Comparison of ENCODE assay signal across 19 mouse cellular contexts in genomic region chr7:67536588-67537372, GRCm38 (mm10).
DNase-seq lines count a peak whose midpoint lies in the region; ATAC-seq and TF ChIP-seq lines count a peak whose summit lies in the region.
"Had no signal": no experiment of that assay in that cellular context is flagged by ENCODE, and none has a peak within 500 bp of the region (broad histone marks: within the 10 kb centered on the region; RNA-seq: fewer than 3 reads in every experiment).

No protein-coding gene starts in this region.

- intact Hi-C loops in left cerebral cortex, postnatal 10 days (cut with DNase I): no loop called here

- 89% methylated on average over 11 of the region's 11 CpGs for whole genome bisulfite sequencing in hindbrain, embryonic 14.5 days
- WGBS in hindbrain, embryonic 11.5 days: 96% methylated on average over 11 of the region's 11 CpGs

- no peak overlapping the region for H3K4me2 ChIP-seq in hindbrain, embryonic 14.5 days (replicated peaks)
- H3K4me2 ChIP-seq in hindbrain, embryonic 11.5 days (replicated peaks; ENCODE audit: low read depth, low read length): no peak overlapping the region
- H3K4me2 ChIP-seq: forebrain, embryonic 15.5 days; heart, embryonic 11.5 days; neural tube, embryonic 12.5 days had no signal

- H3K4me3 ChIP-seq in hindbrain, embryonic 14.5 days (replicated peaks; ENCODE audit: low read length): no peak overlapping the region
- no peak overlapping the region for H3K4me3 ChIP-seq in hindbrain, embryonic 11.5 days (ENCODE audit: low read depth, low read length)
- no peak overlapping the region for H3K4me3 ChIP-seq in embryonic fibroblast, embryonic 13.5 days (ENCODE audit: insufficient read depth, low read length)
- H3K4me3 ChIP-seq: forebrain, embryonic 15.5 days; neural tube, embryonic 12.5 days had no signal

- no peak for TF ChIP-seq CTCF in embryonic fibroblast, embryonic 13.5 days (IDR thresholded peaks at IDR 0.05; ENCODE audit: borderline replicate concordance, insufficient read depth, low read length)

- H3K9me3 ChIP-seq in hindbrain, embryonic 14.5 days (ENCODE audit: control insufficient read depth, low read length): no peaks in the 10 kb centered on the region
- no peaks in the 10 kb centered on the region for H3K9me3 ChIP-seq in hindbrain, embryonic 11.5 days (ENCODE audit: control insufficient read depth, low read length)
- H3K9me3 ChIP-seq: forebrain, embryonic 15.5 days; neural tube, embryonic 12.5 days had no signal

- no peak overlapping the region for H3K9ac ChIP-seq in hindbrain, embryonic 14.5 days
- H3K9ac ChIP-seq in hindbrain, embryonic 11.5 days (ENCODE audit: low read depth, low read length): no peak overlapping the region
- H3K9ac ChIP-seq: forebrain, embryonic 15.5 days; liver, postnatal 0 days; neural tube, embryonic 12.5 days had no signal

- no peaks in the 10 kb centered on the region for H3K36me3 ChIP-seq in hindbrain, embryonic 14.5 days (replicated peaks; ENCODE audit: control insufficient read depth, insufficient read depth)
- H3K36me3 ChIP-seq in hindbrain, embryonic 11.5 days (ENCODE audit: control insufficient read depth, insufficient read depth, low read length): no peaks in the 10 kb centered on the region
- H3K36me3 ChIP-seq: forebrain, embryonic 15.5 days; neural tube, embryonic 12.5 days had no signal

- ATAC-seq in hindbrain, embryonic 14.5 days (ENCODE audit: low FRiP score): no peak
- no peak for ATAC-seq in hindbrain, embryonic 11.5 days (ENCODE audit: low FRiP score)
- ATAC-seq: forebrain, embryonic 15.5 days; hindbrain, embryonic 16.5 days; liver, postnatal 0 days had no signal

- TF ChIP-seq POLR2A in embryonic fibroblast, embryonic 13.5 days (IDR thresholded peaks at IDR 0.05; ENCODE audit: low read depth, low read length): no peak

- DNase-seq in hindbrain, embryonic 14.5 days (ENCODE audit: low spot score): no peak
- no peak for DNase-seq in hindbrain, embryonic 11.5 days (ENCODE audit: low spot score)
- DNase-seq in 416B (ENCODE audit: low read depth) (peak; percentile 14), MN1 (ENCODE audit: low spot score) (peak; percentile 73)
- DNase-seq in left cerebral cortex, postnatal 10 days (ENCODE audit: extremely low spot score in 1 of 2, low spot score in 2 of 2): no peak
- DNase-seq in kidney, adult 11 months: no peak
- DNase-seq: gastrocnemius, postnatal 25 days; heart, postnatal 14 days; kidney, adult 18-20 months; kidney, postnatal 10 days; liver, postnatal 0 days; lung, postnatal 14 days; right cerebral cortex, postnatal 25 days; thymus, postnatal 4 days had no signal

- H3K4me1 ChIP-seq in hindbrain, embryonic 14.5 days (replicated peaks; ENCODE audit: control insufficient read depth, insufficient read depth, low read length): no peaks in the 10 kb centered on the region
- H3K4me1 ChIP-seq in hindbrain, embryonic 11.5 days (replicated peaks; ENCODE audit: control insufficient read depth, insufficient read depth, low read length): 0 out of 2 replicates have a peak, but pooled peaks cover 2% of the 10 kb centered on the region
- peaks cover 3% of the 10 kb centered on the region; the same call in 1 of the 2 replicates for H3K4me1 ChIP-seq in embryonic fibroblast, embryonic 13.5 days (ENCODE audit: control insufficient read depth, insufficient read depth, low read length)
- H3K4me1 ChIP-seq: neural tube, embryonic 12.5 days had no signal

- H3K27me3 ChIP-seq in hindbrain, embryonic 14.5 days (ENCODE audit: control insufficient read depth, insufficient read depth, low read length): no peaks in the 10 kb centered on the region
- H3K27me3 ChIP-seq in hindbrain, embryonic 11.5 days (ENCODE audit: control insufficient read depth, insufficient read depth, low read length): no peaks in the 10 kb centered on the region
- H3K27me3 ChIP-seq: forebrain, embryonic 15.5 days; neural tube, embryonic 12.5 days had no signal

- H3K27ac ChIP-seq in hindbrain, embryonic 14.5 days: 0 out of 2 replicates have a peak overlapping the region, but pooled peaks have one; percentile 2
- no peak overlapping the region for H3K27ac ChIP-seq in hindbrain, embryonic 11.5 days (ENCODE audit: low read depth, low read length)
- peak overlapping the region; percentile 19; the same call in 1 of the 2 replicates for H3K27ac ChIP-seq in embryonic fibroblast, embryonic 13.5 days (ENCODE audit: insufficient read depth, low read length)
- H3K27ac ChIP-seq: forebrain, embryonic 15.5 days; neural tube, embryonic 12.5 days had no signal

Comparison
In these comparisons a context has a peak if more than half of its experiments do, and no peak if none do; other contexts are left out.
1. DNase-seq: peak in 416B (single experiment) and MN1 (single experiment); none in hindbrain, embryonic 14.5 days (single experiment), hindbrain, embryonic 11.5 days (single experiment), left cerebral cortex, postnatal 10 days (0 of 2) and kidney, adult 11 months (single experiment).